Mouse (Mus musculus): ENCODE measurements around the gene Gusb. TPM values are rescaled to one million over a fixed set of nuclear protein-coding genes. Genes with fewer than 3 reads are reported as not detected.

The Gusb gene
- polyA plus RNA-seq, 1 experiment from 2014 or later, result 83.0 TPM

DNA sequence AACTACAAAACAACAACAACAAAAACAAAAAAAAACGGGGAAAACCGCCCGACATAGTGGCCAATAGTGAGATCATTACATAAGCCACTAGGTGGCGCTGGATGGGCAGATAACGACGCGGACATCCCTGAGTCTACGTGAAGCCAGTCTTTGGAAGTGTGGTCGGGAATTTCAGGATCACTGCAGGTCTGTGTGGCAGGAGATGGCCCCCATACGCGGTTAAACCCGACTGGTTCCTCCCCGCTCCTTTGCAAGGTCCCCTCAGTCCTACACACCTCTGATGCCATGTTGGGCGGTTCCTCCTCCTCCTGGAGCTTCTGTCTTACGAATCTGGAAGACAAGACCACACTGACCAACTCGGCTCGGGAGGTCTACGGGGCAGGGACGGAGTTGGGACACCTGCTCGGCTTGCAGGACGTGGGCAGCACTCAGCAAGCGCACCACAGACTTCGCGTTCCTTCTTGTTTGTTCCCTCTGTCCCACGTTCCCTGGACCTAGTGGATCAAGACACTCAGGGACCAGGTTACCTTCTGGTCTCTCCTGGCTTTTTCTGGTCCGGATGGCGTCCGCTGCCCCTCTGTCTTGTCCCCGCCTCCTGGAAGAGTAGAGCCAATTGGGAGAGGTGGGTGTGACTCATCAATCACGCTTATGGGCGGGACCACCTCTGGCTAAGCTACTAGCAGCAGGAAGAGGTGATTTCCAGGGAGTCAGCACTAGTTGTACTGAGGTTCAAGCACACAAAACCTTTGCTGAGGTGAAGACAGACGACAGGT lies 21.1 kb upstream of the Gusb start:
- H3K36me3 ChIP-seq (ENCODE audit: insufficient read depth), result no peaks in the 10 kb centered on the region
- peak overlapping the region; percentile 87 for H3K27ac ChIP-seq (ENCODE audit: low read depth)
- peak overlapping the region; percentile 59 for H3K4me3 ChIP-seq (ENCODE audit: low read depth, low read length)
- H3K4me1 ChIP-seq (ENCODE audit: insufficient read depth), result no peaks in the 10 kb centered on the region
- DNase-seq, result peak; percentile 93
- no peaks in the 10 kb centered on the region for H3K27me3 ChIP-seq (ENCODE audit: insufficient read depth, low read length)
- no peaks in the 10 kb centered on the region for H3K9me3 ChIP-seq (ENCODE audit: low read depth, low read length)
- TF ChIP-seq CTCF (IDR thresholded peaks at IDR 0.05; ENCODE audit: low read depth), result peak; percentile 91
- WGBS, result 0% methylated on average over 32 of the region's 32 CpGs
- H3K9ac ChIP-seq, result peak overlapping the region; percentile 62
- H3K4me2 ChIP-seq, result peak overlapping the region; percentile 94
- ATAC-seq (ENCODE audit: insufficient read depth), result peak; percentile 90

DNA sequence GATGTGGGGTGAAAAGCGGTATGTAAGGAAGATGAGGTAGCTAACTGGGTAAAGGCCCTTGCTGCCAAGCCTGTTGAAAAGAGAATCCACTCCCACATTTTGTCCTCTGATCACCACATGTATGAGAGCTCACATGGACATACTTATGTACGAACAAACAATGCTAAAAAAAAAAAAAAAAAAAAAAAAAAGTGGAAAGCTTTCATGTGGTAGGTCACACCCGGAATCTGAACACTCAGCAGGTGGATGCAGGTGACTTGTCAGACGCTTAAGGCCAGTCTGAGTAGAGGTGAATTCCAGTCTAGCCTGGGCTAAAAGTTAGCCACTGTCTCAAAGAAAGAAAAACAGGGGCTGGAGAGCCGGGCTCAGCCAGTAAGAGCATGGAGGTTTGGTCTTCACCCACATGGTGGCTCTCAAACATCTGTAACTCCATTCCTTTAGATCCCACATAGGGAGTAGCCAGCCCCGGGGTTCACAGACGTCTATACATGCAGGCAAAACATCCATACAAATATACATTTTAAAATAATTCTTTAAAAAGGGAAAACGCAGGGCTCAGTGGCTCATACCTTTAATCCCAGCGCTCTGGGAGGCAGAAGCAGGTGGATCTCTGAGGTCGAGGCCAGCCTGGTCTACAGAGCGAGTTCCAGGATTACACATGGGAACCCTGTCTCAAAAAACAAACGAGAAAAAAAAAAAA lies 20.4 kb upstream of the Gusb start:
- Histone ChIP-seq H3K4me2 (peak overlapping the region; percentile 94), H3K36me3 (ENCODE audit: insufficient read depth) (no peaks in the 10 kb centered on the region), H3K4me1 (ENCODE audit: insufficient read depth) (no peaks in the 10 kb centered on the region), H3K4me3 (ENCODE audit: low read depth, low read length) (peak overlapping the region; percentile 59), H3K9me3 (ENCODE audit: low read depth, low read length) (no peaks in the 10 kb centered on the region), H3K27ac (ENCODE audit: low read depth) (no peak overlapping the region), H3K27me3 (ENCODE audit: insufficient read depth, low read length) (no peaks in the 10 kb centered on the region), H3K9ac (peak overlapping the region; percentile 11; the same call in 1 of the 2 replicates)
- ATAC-seq (ENCODE audit: insufficient read depth), result no peak
- WGBS, result 42% methylated on average over 12 of the region's 12 CpGs
- no peak for DNase-seq
- no peak for TF ChIP-seq CTCF (IDR thresholded peaks at IDR 0.05; ENCODE audit: low read depth)

DNA sequence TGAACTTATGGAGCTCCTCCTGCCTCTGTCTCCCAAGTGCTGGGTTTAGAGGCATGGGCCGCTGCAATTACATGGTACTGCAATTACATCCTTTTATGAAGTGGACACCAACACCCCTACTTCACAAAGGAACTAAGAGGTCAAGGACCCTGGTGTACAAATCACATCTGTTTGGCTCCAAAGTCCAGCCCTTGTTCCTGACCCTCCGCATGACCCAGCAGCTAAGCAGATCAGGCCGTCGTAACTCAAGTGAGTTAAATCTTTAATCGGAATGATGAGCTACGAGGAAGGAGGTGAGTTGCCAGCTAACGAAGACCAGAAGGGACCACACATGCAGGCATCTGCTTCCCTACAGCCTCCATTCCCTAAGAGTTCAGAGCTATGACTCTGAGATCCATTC lies 19.5 kb upstream of the Gusb start:
- ATAC-seq (ENCODE audit: insufficient read depth) (no peak), DNase-seq (no peak)
- H3K4me3 ChIP-seq (ENCODE audit: low read depth, low read length), result no peak overlapping the region
- whole genome bisulfite sequencing, result 68% methylated on average over 7 of the region's 7 CpGs
- no peak overlapping the region for H3K27ac ChIP-seq (ENCODE audit: low read depth)
- H3K4me2 ChIP-seq, result no peak overlapping the region
- H3K36me3 ChIP-seq (ENCODE audit: insufficient read depth), result 0 out of 2 replicates have a peak, but pooled peaks cover 3% of the 10 kb centered on the region
- H3K4me1 ChIP-seq (ENCODE audit: insufficient read depth), result no peaks in the 10 kb centered on the region
- H3K9me3 ChIP-seq (ENCODE audit: low read depth, low read length), result no peaks in the 10 kb centered on the region
- TF ChIP-seq CTCF (IDR thresholded peaks at IDR 0.05; ENCODE audit: low read depth), result no peak
- no peaks in the 10 kb centered on the region for H3K27me3 ChIP-seq (ENCODE audit: insufficient read depth, low read length)
- no peak overlapping the region for H3K9ac ChIP-seq

DNA sequence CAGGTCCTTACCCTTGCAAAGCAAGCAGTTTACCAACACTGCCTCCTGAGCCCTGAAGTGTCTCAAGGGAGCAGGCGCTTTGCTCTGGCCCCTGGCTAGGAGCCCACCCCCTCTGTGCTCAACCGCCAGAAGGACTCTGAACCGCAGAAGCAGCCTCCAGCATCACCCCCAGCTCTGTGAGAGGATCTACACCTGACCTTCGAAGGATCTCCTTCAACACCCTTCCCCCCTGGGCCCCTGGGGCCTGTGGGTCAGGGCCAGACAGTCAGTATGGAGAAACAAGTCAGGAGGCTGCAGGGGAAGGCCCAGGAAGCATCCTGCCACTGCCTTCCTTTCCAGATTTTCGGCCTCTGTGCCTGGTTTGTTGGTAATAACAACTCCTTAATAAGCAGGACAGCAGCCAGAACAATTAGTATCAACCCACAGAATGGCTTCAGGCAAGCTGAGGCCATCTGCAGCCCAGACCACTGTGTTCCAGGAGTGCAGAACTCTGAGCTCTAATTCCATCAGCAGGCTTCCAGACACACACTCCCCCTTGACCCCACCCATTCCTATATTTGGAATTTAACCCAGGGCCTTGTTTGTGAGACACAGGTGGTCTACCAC lies 18.6 kb upstream of the Gusb start:
- TF ChIP-seq CTCF (IDR thresholded peaks at IDR 0.05; ENCODE audit: low read depth), result no peak
- Histone ChIP-seq H3K4me1 (ENCODE audit: insufficient read depth) (no peaks in the 10 kb centered on the region), H3K9me3 (ENCODE audit: low read depth, low read length) (no peaks in the 10 kb centered on the region), H3K9ac (no peak overlapping the region), H3K27ac (ENCODE audit: low read depth) (no peak overlapping the region), H3K36me3 (ENCODE audit: insufficient read depth) (0 out of 2 replicates have a peak, but pooled peaks cover 5% of the 10 kb centered on the region), H3K4me2 (no peak overlapping the region), H3K27me3 (ENCODE audit: insufficient read depth, low read length) (no peaks in the 10 kb centered on the region), H3K4me3 (ENCODE audit: low read depth, low read length) (no peak overlapping the region)
- ATAC-seq (ENCODE audit: insufficient read depth) (no peak), DNase-seq (no peak)
- WGBS, result 46% methylated on average over 5 of the region's 5 CpGs

DNA sequence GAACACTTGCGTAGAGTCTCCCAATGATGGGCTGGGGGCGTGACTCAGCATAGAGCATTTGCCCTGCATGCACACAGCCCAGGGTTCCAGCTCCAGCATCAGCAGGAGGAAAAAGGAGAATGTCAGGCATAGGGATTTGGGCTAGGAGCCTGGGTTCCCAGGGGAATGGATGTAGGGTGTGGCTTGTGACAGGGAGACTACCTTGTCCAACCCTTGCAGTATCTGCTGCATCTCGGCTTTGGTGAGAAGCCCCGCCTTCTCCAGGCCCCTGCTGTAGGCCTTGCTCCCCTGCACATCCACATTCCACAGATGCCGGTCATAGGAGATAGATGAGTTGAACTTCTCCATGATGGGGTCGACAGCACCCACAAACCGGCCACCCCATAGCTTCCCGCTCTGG lies 16.6 kb upstream of the Gusb start:
- H3K4me1 ChIP-seq (ENCODE audit: insufficient read depth), result no peaks in the 10 kb centered on the region
- no peaks in the 10 kb centered on the region for H3K27me3 ChIP-seq (ENCODE audit: insufficient read depth, low read length)
- no peak for TF ChIP-seq CTCF (IDR thresholded peaks at IDR 0.05; ENCODE audit: low read depth)
- no peak overlapping the region for H3K4me3 ChIP-seq (ENCODE audit: low read depth, low read length)
- H3K27ac ChIP-seq (ENCODE audit: low read depth), result no peak overlapping the region
- WGBS, result 41% methylated on average over 8 of the region's 8 CpGs
- H3K36me3 ChIP-seq (ENCODE audit: insufficient read depth), result 0 out of 2 replicates have a peak, but pooled peaks cover 9% of the 10 kb centered on the region
- no peak overlapping the region for H3K4me2 ChIP-seq
- no peaks in the 10 kb centered on the region for H3K9me3 ChIP-seq (ENCODE audit: low read depth, low read length)
- no peak overlapping the region for H3K9ac ChIP-seq
- ATAC-seq (ENCODE audit: insufficient read depth) (no peak), DNase-seq (no peak)

DNA sequence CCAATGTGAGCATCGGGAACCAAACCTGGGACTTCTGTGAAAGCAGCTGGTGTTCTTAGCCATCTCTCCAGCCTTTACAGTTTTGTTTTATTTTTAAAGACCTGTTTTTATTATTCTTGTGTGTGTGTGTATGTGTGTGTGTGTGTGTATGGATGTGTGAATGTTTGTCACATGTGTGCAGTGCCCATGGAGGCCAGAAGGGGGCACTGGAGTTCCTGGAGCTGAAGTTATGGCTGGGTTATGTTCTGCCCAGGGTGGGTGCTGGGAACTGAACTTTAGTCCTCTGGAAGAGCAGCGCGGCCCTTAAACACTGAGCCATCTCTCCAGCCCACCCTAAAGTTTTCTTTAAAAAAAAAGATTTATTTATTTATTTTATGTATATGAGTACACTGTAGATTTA lies 12.3 kb upstream of the Gusb start:
- DNase-seq (no peak), ATAC-seq (ENCODE audit: insufficient read depth) (no peak)
- Histone ChIP-seq H3K9me3 (ENCODE audit: low read depth, low read length) (peaks cover 5% of the 10 kb centered on the region; the same call in 1 of the 2 replicates), H3K36me3 (ENCODE audit: insufficient read depth) (0 out of 2 replicates have a peak, but pooled peaks cover 9% of the 10 kb centered on the region), H3K27me3 (ENCODE audit: insufficient read depth, low read length) (no peaks in the 10 kb centered on the region), H3K4me2 (no peak overlapping the region), H3K4me3 (ENCODE audit: low read depth, low read length) (no peak overlapping the region), H3K27ac (ENCODE audit: low read depth) (no peak overlapping the region), H3K4me1 (ENCODE audit: insufficient read depth) (no peaks in the 10 kb centered on the region), H3K9ac (no peak overlapping the region)
- TF ChIP-seq CTCF (IDR thresholded peaks at IDR 0.05; ENCODE audit: low read depth), result peak; percentile 5; the same call in 1 of the 2 replicates
- 98% methylated on average over 3 of the region's 3 CpGs for WGBS

DNA sequence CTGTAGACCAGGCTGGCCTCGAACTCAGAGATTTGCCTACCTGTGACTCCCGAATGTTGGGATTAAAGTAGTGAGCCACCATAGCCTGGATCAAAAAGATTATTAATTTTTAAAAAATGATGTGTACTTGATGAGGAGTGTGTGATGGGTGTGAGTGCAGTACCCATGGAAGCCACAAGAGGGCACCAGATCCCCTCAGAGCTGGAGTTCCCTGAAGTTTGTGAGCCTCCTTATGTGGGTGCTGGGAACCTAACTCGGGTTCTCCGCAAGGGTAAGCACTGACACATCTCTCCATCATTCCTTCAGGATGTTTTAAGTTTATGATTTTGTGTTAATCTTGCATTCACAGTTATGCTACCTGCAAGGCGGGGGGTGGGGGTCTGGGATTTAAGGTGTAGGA lies 8.1 kb upstream of the Gusb start:
- TF ChIP-seq CTCF (IDR thresholded peaks at IDR 0.05; ENCODE audit: low read depth), result peak; percentile 54
- no peak for ATAC-seq (ENCODE audit: insufficient read depth)
- H3K27me3 ChIP-seq (ENCODE audit: insufficient read depth, low read length), result no peaks in the 10 kb centered on the region

More for the DNA sequence above, 8.1 kb upstream of the Gusb start:
- H3K9ac ChIP-seq, result no peak overlapping the region
- no peak overlapping the region for H3K27ac ChIP-seq (ENCODE audit: low read depth)
- 0 out of 2 replicates have a peak, but pooled peaks cover under 1% of the 10 kb centered on the region for H3K36me3 ChIP-seq (ENCODE audit: insufficient read depth)
- 94% methylated on average over 5 of the region's 5 CpGs for WGBS
- H3K4me3 ChIP-seq (ENCODE audit: low read depth, low read length), result no peak overlapping the region
- H3K9me3 ChIP-seq (ENCODE audit: low read depth, low read length), result peaks cover 5% of the 10 kb centered on the region; the same call in 1 of the 2 replicates
- no peaks in the 10 kb centered on the region for H3K4me1 ChIP-seq (ENCODE audit: insufficient read depth)
- no peak overlapping the region for H3K4me2 ChIP-seq
- no peak for DNase-seq

Measured in lung, embryonic 14.5 days (tissue).